Mouse (Mus musculus) forebrain, embryonic 12.5 days (tissue): ENCODE measurements at regions not wholly inside any gene's neighbourhood (a gene's known extent, or its start where the extent isn't known, plus 50 kb on each side); places are given as distances from the start of the nearest gene placed in this dataset.

Experiments used
- ATAC-seq: fragments of 200-750 bp; cut with Nextera tagmentation; 2 replicates; pipeline ENCODE4 v1.8.0; 2017; ENCODE audit warnings: moderate TSS enrichment; ENCODE audit not compliant: low FRiP score
- H3K27ac ChIP-seq: fragments of 300-500 bp; sonication (generic); 2 replicates; pipeline ENCODE4 v1.5.1; 2016; ENCODE audit warnings: mild to moderate bottlenecking
- H3K27me3 ChIP-seq: fragments of 300-500 bp; sonication (generic); 2 replicates; pipeline ENCODE4 v1.6.1; 2016; ENCODE audit warnings: mild to moderate bottlenecking
- H3K36me3 ChIP-seq: fragments of 300-500 bp; sonication (generic); replicated peaks from 2 replicates; pipeline ENCODE4 v1.6.1; 2016; ENCODE audit warnings: mild to moderate bottlenecking
- H3K4me1 ChIP-seq: fragments of 300-500 bp; sonication (generic); 2 replicates; pipeline ENCODE4 v1.6.1; 2016
- H3K4me2 ChIP-seq: fragments of 300-500 bp; sonication (generic); 2 replicates; pipeline ENCODE4 v1.6.1; 2016; ENCODE audit warnings: mild to moderate bottlenecking, moderate library complexity
- H3K4me3 ChIP-seq: fragments of 300-500 bp; sonication (generic); replicated peaks from 2 replicates; pipeline ENCODE4 v1.5.1; 2016; ENCODE audit warnings: mild to moderate bottlenecking
- H3K9ac ChIP-seq: fragments of 300-500 bp; sonication (generic); 2 replicates; pipeline ENCODE4 v1.6.1; 2016; ENCODE audit warnings: mild to moderate bottlenecking
- H3K9me3 ChIP-seq: fragments of 300-500 bp; sonication (generic); 2 replicates; pipeline ENCODE4 v1.6.1; 2016
- WGBS: fragments of 180-500 bp; shearing (Covaris S2); methylation state at CpG from one replicate; pipeline ENCODE4 v1.1.7; 2016; 5-methylcytosine and 5-hydroxymethylcytosine counted together

- ATAC-seq = no peak
- Histone ChIP-seq H3K4me3 (no peak overlapping the region), H3K4me2 (no peak overlapping the region), H3K4me1 (peaks cover 26% of the 10 kb centered on the region), H3K27me3 (0 out of 2 replicates have a peak, but pooled peaks cover 2% of the 10 kb centered on the region), H3K27ac (no peak overlapping the region), H3K9me3 (no peaks in the 10 kb centered on the region), H3K9ac (no peak overlapping the region), H3K36me3 (no peaks in the 10 kb centered on the region)
- WGBS = 10% methylated on average over 1 of the region's 1 CpGs
Observed at GRCm38 (mm10) chr1:186257611-186258010, 140.5 kb upstream of the Lyplal1 start.

GRCm38 (mm10) chr1:186255476-186256080 is 138.5 kb upstream of the Lyplal1 start:
- Histone ChIP-seq H3K9me3 (no peaks in the 10 kb centered on the region), H3K4me1 (peaks cover 25% of the 10 kb centered on the region), H3K4me3 (no peak overlapping the region), H3K4me2 (no peak overlapping the region), H3K27ac (no peak overlapping the region), H3K9ac (no peak overlapping the region), H3K27me3 (0 out of 2 replicates have a peak, but pooled peaks cover 2% of the 10 kb centered on the region), H3K36me3 (no peaks in the 10 kb centered on the region)
- WGBS = 55% methylated on average over 8 of the region's 8 CpGs
- no peak for ATAC-seq

GRCm38 (mm10) chr1:186254500-186254899 is 137.4 kb upstream of the Lyplal1 start:
- H3K27me3 ChIP-seq = 0 out of 2 replicates have a peak, but pooled peaks cover 2% of the 10 kb centered on the region
- no peak for ATAC-seq
- no peaks in the 10 kb centered on the region for H3K36me3 ChIP-seq
- no peaks in the 10 kb centered on the region for H3K9me3 ChIP-seq
- H3K4me3 ChIP-seq = no peak overlapping the region
- peaks cover 28% of the 10 kb centered on the region for H3K4me1 ChIP-seq
- H3K9ac ChIP-seq = no peak overlapping the region
- 81% methylated on average over 3 of the region's 3 CpGs for WGBS
- no peak overlapping the region for H3K4me2 ChIP-seq
- no peak overlapping the region for H3K27ac ChIP-seq

GRCm38 (mm10) chr1:186252551-186252950 is 135.4 kb upstream of the Lyplal1 start:
- Histone ChIP-seq H3K4me2 (no peak overlapping the region), H3K9ac (no peak overlapping the region), H3K27me3 (0 out of 2 replicates have a peak, but pooled peaks cover 2% of the 10 kb centered on the region), H3K4me3 (no peak overlapping the region), H3K9me3 (no peaks in the 10 kb centered on the region), H3K27ac (no peak overlapping the region), H3K36me3 (no peaks in the 10 kb centered on the region), H3K4me1 (peaks cover 24% of the 10 kb centered on the region)
- WGBS = 68% methylated on average over 4 of the region's 4 CpGs
- ATAC-seq = no peak

GRCm38 (mm10) chr1:186250316-186250715 is 133.2 kb upstream of the Lyplal1 start:
- no peak; the same call in 1 of the 2 replicates for ATAC-seq
- no peak overlapping the region for H3K27ac ChIP-seq
- H3K4me2 ChIP-seq = no peak overlapping the region
- H3K9ac ChIP-seq = no peak overlapping the region
- 0 out of 2 replicates have a peak, but pooled peaks cover 2% of the 10 kb centered on the region for H3K27me3 ChIP-seq
- WGBS = 28% methylated on average over 4 of the region's 4 CpGs
- no peaks in the 10 kb centered on the region for H3K36me3 ChIP-seq
- no peaks in the 10 kb centered on the region for H3K9me3 ChIP-seq
- H3K4me3 ChIP-seq = no peak overlapping the region
- peaks cover 13% of the 10 kb centered on the region for H3K4me1 ChIP-seq

GRCm38 (mm10) chr1:186249214-186249613 is 132.1 kb upstream of the Lyplal1 start:
- Histone ChIP-seq H3K4me2 (no peak overlapping the region), H3K4me3 (no peak overlapping the region), H3K9me3 (no peaks in the 10 kb centered on the region), H3K27ac (no peak overlapping the region), H3K4me1 (peaks cover 11% of the 10 kb centered on the region), H3K36me3 (no peaks in the 10 kb centered on the region), H3K27me3 (0 out of 2 replicates have a peak, but pooled peaks cover 2% of the 10 kb centered on the region), H3K9ac (no peak overlapping the region)
- ATAC-seq = no peak
- WGBS = 93% methylated on average over 4 of the region's 4 CpGs

- Histone ChIP-seq H3K9ac (no peak overlapping the region), H3K27me3 (no peaks in the 10 kb centered on the region), H3K36me3 (no peaks in the 10 kb centered on the region), H3K4me1 (peaks cover 5% of the 10 kb centered on the region; the same call in 1 of the 2 replicates), H3K4me2 (no peak overlapping the region), H3K27ac (no peak overlapping the region), H3K9me3 (no peaks in the 10 kb centered on the region), H3K4me3 (no peak overlapping the region)
- 78% methylated on average over 7 of the region's 7 CpGs for WGBS
- no peak for ATAC-seq
Observed at GRCm38 (mm10) chr1:186245723-186246440, 128.8 kb upstream of the Lyplal1 start.

GRCm38 (mm10) chr1:186241112-186241511 is 124.0 kb upstream of the Lyplal1 start:
- no peaks in the 10 kb centered on the region for H3K4me1 ChIP-seq
- H3K4me2 ChIP-seq = no peak overlapping the region
- no peaks in the 10 kb centered on the region for H3K36me3 ChIP-seq
- no peak overlapping the region for H3K9ac ChIP-seq
- 94% methylated on average over 2 of the region's 2 CpGs for WGBS
- H3K27me3 ChIP-seq = no peaks in the 10 kb centered on the region
- no peak overlapping the region for H3K4me3 ChIP-seq
- H3K27ac ChIP-seq = no peak overlapping the region
- no peaks in the 10 kb centered on the region for H3K9me3 ChIP-seq
- ATAC-seq = no peak

GRCm38 (mm10) chr1:186237556-186237955 is 120.4 kb upstream of the Lyplal1 start:
- Histone ChIP-seq H3K27ac (no peak overlapping the region), H3K4me1 (no peaks in the 10 kb centered on the region), H3K36me3 (no peaks in the 10 kb centered on the region), H3K9me3 (no peaks in the 10 kb centered on the region), H3K27me3 (no peaks in the 10 kb centered on the region), H3K4me2 (no peak overlapping the region), H3K9ac (no peak overlapping the region), H3K4me3 (no peak overlapping the region)
- 74% methylated on average over 6 of the region's 6 CpGs for WGBS
- no peak for ATAC-seq

GRCm38 (mm10) chr1:186236267-186237020 is 119.3 kb upstream of the Lyplal1 start:
- no peaks in the 10 kb centered on the region for H3K4me1 ChIP-seq
- H3K36me3 ChIP-seq = no peaks in the 10 kb centered on the region
- no peak for ATAC-seq
- no peaks in the 10 kb centered on the region for H3K9me3 ChIP-seq
- no peaks in the 10 kb centered on the region for H3K27me3 ChIP-seq
- H3K4me3 ChIP-seq = no peak overlapping the region
- no peak overlapping the region for H3K27ac ChIP-seq
- no peak overlapping the region for H3K4me2 ChIP-seq
- H3K9ac ChIP-seq = no peak overlapping the region
- 43% methylated on average over 7 of the region's 7 CpGs for WGBS

GRCm38 (mm10) chr1:186234536-186234935 is 117.4 kb upstream of the Lyplal1 start:
- H3K9me3 ChIP-seq = no peaks in the 10 kb centered on the region
- H3K27ac ChIP-seq = no peak overlapping the region
- H3K4me3 ChIP-seq = no peak overlapping the region
- no peaks in the 10 kb centered on the region for H3K36me3 ChIP-seq
- ATAC-seq = no peak
- no peaks in the 10 kb centered on the region for H3K27me3 ChIP-seq
- 79% methylated on average over 6 of the region's 6 CpGs for WGBS
- no peak overlapping the region for H3K4me2 ChIP-seq
- no peaks in the 10 kb centered on the region for H3K4me1 ChIP-seq
- H3K9ac ChIP-seq = no peak overlapping the region

GRCm38 (mm10) chr1:186230476-186230875 is 113.4 kb upstream of the Lyplal1 start:
- Histone ChIP-seq H3K4me2 (no peak overlapping the region), H3K36me3 (no peaks in the 10 kb centered on the region), H3K27ac (no peak overlapping the region), H3K4me1 (no peaks in the 10 kb centered on the region), H3K4me3 (no peak overlapping the region), H3K9ac (no peak overlapping the region), H3K27me3 (no peaks in the 10 kb centered on the region), H3K9me3 (peaks cover 5% of the 10 kb centered on the region; the same call in 1 of the 2 replicates)
- ATAC-seq = no peak
- 78% methylated on average over 5 of the region's 5 CpGs for WGBS
